In genomic region chr17:14478938-14479505, GRCm38 (mm10) we compare ENCODE assay signal across 25 mouse cellular contexts.
DNase-seq lines count a peak whose midpoint lies in the region; ATAC-seq and TF ChIP-seq lines count a peak whose summit lies in the region.
"Had no signal": no experiment of that assay in that cellular context is flagged by ENCODE, and none has a peak within 500 bp of the region (broad histone marks: within the 10 kb centered on the region; RNA-seq: fewer than 3 reads in every experiment).

No protein-coding gene starts in this region.

- H3K27ac ChIP-seq in layer of hippocampus, adult 2 months, result no peak overlapping the region
- no peak overlapping the region for H3K27ac ChIP-seq in liver, embryonic 12.5 days
- H3K27ac ChIP-seq: hindbrain, embryonic 10.5 days; intestine, embryonic 15.5 days; stomach, embryonic 15.5 days had no signal

- no peaks in the 10 kb centered on the region for H3K36me3 ChIP-seq in liver, embryonic 12.5 days
- H3K36me3 ChIP-seq: hindbrain, embryonic 10.5 days; intestine, embryonic 15.5 days; stomach, embryonic 15.5 days had no signal

- no peak overlapping the region for H3K4me3 ChIP-seq in layer of hippocampus, adult 2 months
- no peak overlapping the region for H3K4me3 ChIP-seq in liver, embryonic 12.5 days
- H3K4me3 ChIP-seq: hindbrain, embryonic 10.5 days; intestine, embryonic 15.5 days; stomach, embryonic 15.5 days had no signal

- H3K4me2 ChIP-seq in liver, embryonic 12.5 days, result no peak overlapping the region
- H3K4me2 ChIP-seq: heart, embryonic 11.5 days; intestine, embryonic 15.5 days; midbrain, embryonic 11.5 days; stomach, embryonic 15.5 days had no signal

- no peak overlapping the region for H3K9ac ChIP-seq in liver, embryonic 12.5 days
- H3K9ac ChIP-seq: intestine, embryonic 15.5 days; liver, postnatal 0 days; stomach, embryonic 15.5 days had no signal

- no peaks in the 10 kb centered on the region for H3K9me3 ChIP-seq in liver, embryonic 12.5 days (replicated peaks)
- H3K9me3 ChIP-seq: intestine, embryonic 15.5 days; stomach, embryonic 15.5 days had no signal

- intact Hi-C loops in left cerebral cortex, postnatal 36 days (cut with DNase I), result no loop called here

- peaks cover 10% of the 10 kb centered on the region; the same call in 1 of the 2 replicates for H3K27me3 ChIP-seq in liver, embryonic 12.5 days (replicated peaks)
- H3K27me3 ChIP-seq: intestine, embryonic 15.5 days; stomach, embryonic 15.5 days had no signal

- ATAC-seq in liver, embryonic 12.5 days, result no peak
- ATAC-seq in megakaryocyte progenitor cell, adult 5-6 weeks (replicated peaks; ENCODE audit: poor library complexity), result no peak
- ATAC-seq: activated CD4-positive, CD25-positive, alpha-beta regulatory T cell, adult 4 months; forebrain, embryonic 16.5 days; hindbrain, embryonic 16.5 days; intestine, embryonic 15.5 days; liver, postnatal 0 days; lung, postnatal 0 days had no signal

- peak; percentile 14 to 26 for DNase-seq in layer of hippocampus, adult 2 months (ENCODE audit: low spot score in 2 of 2)
- no peak for DNase-seq in layer of hippocampus, postnatal 25 days (ENCODE audit: extremely low spot score in 1 of 2, low spot score in 1 of 2)
- peak; percentile 48 for DNase-seq in right cerebral cortex, adult 18-20 months
- DNase-seq in right cerebral cortex, postnatal 4 days, result no peak
- DNase-seq in left cerebral cortex, postnatal 36 days (ENCODE audit: low spot score in 2 of 2), result peak; percentile 35 to 38
- DNase-seq: adrenal gland, postnatal 10 days; cerebellum, adult 8-10 months; cerebellum, postnatal 36 days; embryo, embryonic 11 days; gastrocnemius, postnatal 14 days; kidney, adult 9 months; kidney, postnatal 14 days; liver, postnatal 0 days; thymus, adult 18-20 months had no signal

- TF ChIP-seq CTCF in layer of hippocampus, adult 2 months (conservative IDR thresholded peaks at IDR 0.05), result no peak

- 72% methylated on average over 10 of the region's 10 CpGs for WGBS in liver, embryonic 12.5 days (ENCODE audit: insufficient replicate concordance)

- H3K4me1 ChIP-seq in liver, embryonic 12.5 days, result no peaks in the 10 kb centered on the region

Comparison
In these comparisons a context has a peak if more than half of its experiments do, and no peak if none do; other contexts are left out.
1. DNase-seq: peak in layer of hippocampus, adult 2 months (2 of 2), right cerebral cortex, adult 18-20 months (single experiment) and left cerebral cortex, postnatal 36 days (2 of 2); none in layer of hippocampus, postnatal 25 days (0 of 2) and right cerebral cortex, postnatal 4 days (single experiment).